Mouse (Mus musculus): ENCODE measurements around the gene Fundc1. TPM values are rescaled to one million over a fixed set of nuclear protein-coding genes. Genes with fewer than 3 reads are reported as not detected.
"Not testable (repeated sequence)": the region's sequence is repeated elsewhere in the genome, so short reads cannot be mapped to it uniquely, and the experiment has no call there.

Gene Fundc1
- 36.1 and 39.6 TPM in 2 replicates for polyA plus RNA-seq (2016; fragmentation: Nextera tagmentation; extraction: Ambion mirVana)

DNA sequence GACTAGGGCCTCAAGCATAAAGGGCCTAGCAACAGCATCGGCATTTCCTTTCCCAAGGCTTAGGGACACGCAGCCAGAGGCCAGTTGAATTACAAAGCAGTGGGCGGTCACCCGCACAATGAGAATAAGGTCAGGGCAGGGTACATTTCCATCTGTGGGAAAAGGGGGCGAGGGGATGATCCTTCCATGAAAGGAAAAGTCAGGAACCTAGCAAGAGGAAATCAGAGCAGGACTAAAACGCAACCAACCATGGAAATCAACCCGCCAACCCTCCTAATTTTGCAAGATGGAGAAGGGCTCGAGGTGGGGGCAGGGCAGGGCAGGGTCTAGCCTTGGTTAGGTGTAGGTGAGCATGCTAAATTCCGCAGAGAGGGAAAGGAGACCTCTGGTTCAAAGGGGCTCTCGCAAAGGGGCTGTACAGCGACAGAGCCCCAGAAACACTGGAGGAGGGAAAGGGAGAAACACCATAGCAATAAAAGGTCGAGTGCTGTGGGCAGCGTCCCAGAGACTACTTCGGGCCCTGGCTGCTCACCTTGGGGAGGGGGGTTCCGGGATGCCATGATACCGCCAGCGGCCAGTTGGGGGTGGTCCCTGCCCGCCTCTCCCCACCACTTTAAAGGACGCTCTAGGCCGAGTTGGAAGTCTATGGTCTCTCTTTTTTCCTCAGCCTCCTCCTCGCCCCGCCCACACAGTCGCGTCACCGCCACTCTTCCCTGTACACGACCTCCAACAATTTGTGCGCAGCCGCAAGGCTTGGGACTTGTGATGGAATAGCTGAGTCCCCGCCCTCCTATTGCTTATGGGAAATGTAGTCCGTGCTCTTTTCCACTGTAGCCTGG lies at the start of gene Fundc1:
TSS of gene Fundc1 (minus strand) at position 705 of the 839 bp plus-strand sequence.
- WGBS = 16% methylated on average over 30 of the region's 30 CpGs
- no peaks in the 10 kb centered on the region for H3K27me3 ChIP-seq (ENCODE audit: poor library complexity, severe bottlenecking)
- peak within 1 kb of the TSS; percentile 52 for H3K4me3 ChIP-seq
- 0 out of 2 replicates have a peak, but pooled peaks cover 6% of the 10 kb centered on the region for H3K4me1 ChIP-seq
- DNase-seq (ENCODE audit: extremely low spot score, low spot score) = peak; percentile 90
- no peaks in the 10 kb centered on the region for H3K9me3 ChIP-seq
- H3K36me3 ChIP-seq (replicated peaks) = no peaks in the 10 kb centered on the region; the same call in 1 of the 2 replicates
- peak within 1 kb of the TSS; percentile 89 for H3K27ac ChIP-seq

- H3K36me3 ChIP-seq (replicated peaks) = no peaks in the 10 kb centered on the region
- no peak for DNase-seq (ENCODE audit: extremely low spot score, low spot score)
- no peak overlapping the region for H3K27ac ChIP-seq
- no peak overlapping the region for H3K4me3 ChIP-seq
- H3K9me3 ChIP-seq = no peaks in the 10 kb centered on the region; the same call in 1 of the 2 replicates
- no peaks in the 10 kb centered on the region for H3K4me1 ChIP-seq
- 80% methylated on average over 1 of the region's 1 CpGs for WGBS
- H3K27me3 ChIP-seq (ENCODE audit: poor library complexity, severe bottlenecking) = no peaks in the 10 kb centered on the region
These were observed 39.1 kb upstream of the Fundc1 start for GRCm38 (mm10) chrX:17611253-17611652.

DNA sequence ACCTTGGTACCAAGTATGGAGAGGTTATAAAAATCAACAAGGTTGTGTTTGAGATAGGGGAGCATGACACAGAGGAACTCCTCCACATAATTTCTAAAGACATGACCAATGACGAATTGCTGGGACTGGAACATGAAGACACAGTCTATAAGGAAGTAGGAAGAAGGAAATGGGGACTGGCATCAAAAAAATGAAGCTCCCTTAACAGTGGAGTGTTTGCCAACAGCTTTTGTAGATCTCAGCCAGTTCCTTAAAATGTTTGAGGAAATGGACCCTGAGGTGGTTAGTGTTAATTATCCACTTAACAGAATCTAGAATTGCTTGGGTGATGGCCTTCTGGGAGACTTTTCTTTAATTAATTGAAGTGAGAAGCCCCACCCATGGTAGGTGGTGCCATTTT lies 36.6 kb upstream of the Fundc1 start:
- Histone ChIP-seq H3K36me3 (replicated peaks) (no peaks in the 10 kb centered on the region), H3K27ac (no peak overlapping the region), H3K4me1 (no peaks in the 10 kb centered on the region), H3K4me3 (no peak overlapping the region), H3K27me3 (ENCODE audit: poor library complexity, severe bottlenecking) (no peaks in the 10 kb centered on the region), H3K9me3 (no peaks in the 10 kb centered on the region; the same call in 1 of the 2 replicates)
- 83% methylated on average over 1 of the region's 1 CpGs for WGBS
- no peak for DNase-seq (ENCODE audit: extremely low spot score, low spot score)

DNA sequence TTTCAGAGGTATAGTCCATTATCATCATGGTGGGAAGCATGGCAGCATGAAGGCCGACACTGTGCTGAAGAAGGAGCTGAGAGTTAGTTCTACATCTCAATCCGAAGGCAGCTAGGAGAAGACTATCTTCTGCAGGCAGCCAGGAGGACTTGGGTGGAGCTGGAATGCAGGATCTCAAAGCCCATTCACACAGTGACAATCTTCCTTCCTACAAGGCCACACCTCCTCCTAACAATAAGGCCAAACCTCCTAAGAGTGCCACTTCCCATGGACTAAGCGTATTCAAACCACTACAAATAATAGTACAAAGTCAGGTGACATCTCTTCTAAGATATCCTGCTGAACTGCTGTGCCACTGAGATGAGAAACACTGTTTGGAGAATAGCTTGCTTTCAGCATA lies 35.5 kb upstream of the Fundc1 start:
- DNase-seq (ENCODE audit: extremely low spot score, low spot score) = no peak
- Histone ChIP-seq H3K4me3 (no peak overlapping the region), H3K36me3 (replicated peaks) (no peaks in the 10 kb centered on the region), H3K4me1 (no peaks in the 10 kb centered on the region), H3K27me3 (ENCODE audit: poor library complexity, severe bottlenecking) (no peaks in the 10 kb centered on the region), H3K9me3 (no peaks in the 10 kb centered on the region; the same call in 1 of the 2 replicates), H3K27ac (no peak overlapping the region)
- WGBS = 79% methylated on average over 3 of the region's 3 CpGs

GRCm38 (mm10) chrX:17593331-17593730 lies 21.2 kb upstream of the Fundc1 start:
- no peaks in the 10 kb centered on the region for H3K4me1 ChIP-seq
- no peak overlapping the region for H3K4me3 ChIP-seq
- DNase-seq (ENCODE audit: extremely low spot score, low spot score) = no peak
- H3K36me3 ChIP-seq (replicated peaks) = no peaks in the 10 kb centered on the region
- no peak overlapping the region for H3K27ac ChIP-seq
- H3K27me3 ChIP-seq (ENCODE audit: poor library complexity, severe bottlenecking) = no peaks in the 10 kb centered on the region
- no peaks in the 10 kb centered on the region for H3K9me3 ChIP-seq

DNA sequence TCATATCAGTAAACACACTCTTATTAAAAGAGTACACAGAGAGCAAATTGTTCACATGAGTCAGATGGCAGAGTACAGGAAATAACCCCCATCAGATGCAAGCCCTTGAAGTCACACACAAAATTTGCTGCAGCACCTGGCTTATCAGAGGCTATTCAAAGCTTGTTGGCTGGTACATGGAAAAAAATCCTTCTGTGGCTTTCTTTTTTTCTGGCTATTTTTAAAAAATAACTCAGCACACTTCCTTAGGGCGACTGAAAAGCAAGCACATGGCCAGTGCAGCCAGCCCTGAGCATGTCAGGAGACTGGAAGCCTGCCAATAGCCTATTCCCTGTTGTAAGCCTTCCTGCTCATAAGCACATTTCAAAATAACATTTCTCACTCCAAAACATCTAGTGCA lies 18.6 kb upstream of the Fundc1 start:
- no peaks in the 10 kb centered on the region for H3K36me3 ChIP-seq (replicated peaks)
- no peak overlapping the region for H3K27ac ChIP-seq
- H3K27me3 ChIP-seq (ENCODE audit: poor library complexity, severe bottlenecking) = no peaks in the 10 kb centered on the region
- H3K9me3 ChIP-seq = no peaks in the 10 kb centered on the region
- H3K4me3 ChIP-seq = no peak overlapping the region
- no peaks in the 10 kb centered on the region for H3K4me1 ChIP-seq
- 62% methylated on average over 1 of the region's 1 CpGs for WGBS
- DNase-seq (ENCODE audit: extremely low spot score, low spot score) = no peak

GRCm38 (mm10) chrX:17571271-17571620 lies 879 bp downstream of the Fundc1 start:
- no peaks in the 10 kb centered on the region; the same call in 1 of the 2 replicates for H3K36me3 ChIP-seq (replicated peaks)
- H3K4me3 ChIP-seq = peak overlapping the region; percentile 52
- H3K27me3 ChIP-seq (ENCODE audit: poor library complexity, severe bottlenecking) = no peaks in the 10 kb centered on the region
- no peaks in the 10 kb centered on the region for H3K9me3 ChIP-seq
- no peak for DNase-seq (ENCODE audit: extremely low spot score, low spot score)
- 26% methylated on average over 10 of the region's 10 CpGs for WGBS
- H3K27ac ChIP-seq = peak overlapping the region; percentile 89
- H3K4me1 ChIP-seq = 0 out of 2 replicates have a peak, but pooled peaks cover 6% of the 10 kb centered on the region

DNA sequence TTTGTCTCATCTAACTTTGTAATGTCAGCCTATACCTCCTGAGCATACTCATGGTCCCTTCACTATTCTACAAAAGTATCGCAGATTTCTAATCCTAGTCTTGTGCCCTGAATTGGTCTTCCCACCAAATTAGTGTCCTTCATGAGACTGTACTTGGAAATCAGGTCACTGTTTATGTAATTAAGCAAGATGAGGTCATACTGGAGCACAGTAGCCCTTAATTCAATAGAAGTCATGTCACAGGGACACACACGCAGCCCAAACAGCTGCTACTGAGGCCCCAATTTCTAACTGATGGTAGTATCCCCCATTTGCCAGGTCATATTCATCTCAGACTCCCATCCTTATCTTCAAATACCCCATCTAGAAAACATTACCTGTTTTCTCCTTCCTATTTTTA lies 3.5 kb downstream of the Fundc1 start:
- H3K4me3 ChIP-seq = no peak overlapping the region
- 85% methylated on average over 2 of the region's 2 CpGs for WGBS
- DNase-seq (ENCODE audit: extremely low spot score, low spot score) = no peak
- no peaks in the 10 kb centered on the region; the same call in 1 of the 2 replicates for H3K36me3 ChIP-seq (replicated peaks)
- H3K27ac ChIP-seq = no peak overlapping the region
- no peaks in the 10 kb centered on the region for H3K27me3 ChIP-seq (ENCODE audit: poor library complexity, severe bottlenecking)
- H3K4me1 ChIP-seq = peaks cover 27% of the 10 kb centered on the region
- no peaks in the 10 kb centered on the region for H3K9me3 ChIP-seq

GRCm38 (mm10) chrX:17565743-17566142 lies 6.4 kb downstream of the Fundc1 start:
- Histone ChIP-seq H3K36me3 (replicated peaks) (no peaks in the 10 kb centered on the region; the same call in 1 of the 2 replicates), H3K4me1 (peaks cover 29% of the 10 kb centered on the region), H3K4me3 (no peak overlapping the region), H3K9me3 (no peaks in the 10 kb centered on the region), H3K27ac (no peak overlapping the region; the same call in 1 of the 2 replicates), H3K27me3 (ENCODE audit: poor library complexity, severe bottlenecking) (no peaks in the 10 kb centered on the region)
- DNase-seq (ENCODE audit: extremely low spot score, low spot score) = no peak

DNA sequence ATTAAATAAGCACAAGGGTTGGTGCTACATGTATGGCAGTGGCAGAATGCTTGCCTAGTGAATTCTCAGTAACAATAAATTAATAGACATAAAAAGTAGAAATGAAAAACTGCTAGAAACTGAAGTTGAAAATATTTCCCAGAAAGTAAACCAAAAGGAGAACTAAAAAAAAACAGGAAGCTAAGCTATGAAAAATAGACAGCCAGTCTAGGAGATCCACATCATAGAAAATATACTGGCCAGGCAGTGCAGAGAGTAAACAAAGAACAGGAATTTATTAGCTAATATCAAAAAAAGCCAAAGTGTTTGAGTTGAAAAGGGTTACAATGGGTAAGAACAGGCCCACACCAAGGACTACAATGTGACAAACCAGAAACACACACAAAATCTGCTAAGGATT lies 7.4 kb downstream of the Fundc1 start:
- no peak for DNase-seq (ENCODE audit: extremely low spot score, low spot score)
- Histone ChIP-seq H3K4me1 (peaks cover 25% of the 10 kb centered on the region), H3K4me3 (no peak overlapping the region), H3K9me3 (no peaks in the 10 kb centered on the region), H3K36me3 (replicated peaks) (no peaks in the 10 kb centered on the region; the same call in 1 of the 2 replicates), H3K27ac (peak overlapping the region; percentile 25; the same call in 1 of the 2 replicates), H3K27me3 (ENCODE audit: poor library complexity, severe bottlenecking) (no peaks in the 10 kb centered on the region)

- WGBS = 40% methylated on average over 4 of the region's 4 CpGs
- no peaks in the 10 kb centered on the region for H3K9me3 ChIP-seq
- peaks cover 8% of the 10 kb centered on the region for H3K4me1 ChIP-seq
- H3K27ac ChIP-seq = peak overlapping the region; percentile 48; the same call in 1 of the 2 replicates
- H3K4me3 ChIP-seq = no peak overlapping the region
- no peaks in the 10 kb centered on the region for H3K27me3 ChIP-seq (ENCODE audit: poor library complexity, severe bottlenecking)
- no peaks in the 10 kb centered on the region for H3K36me3 ChIP-seq (replicated peaks)
- DNase-seq (ENCODE audit: extremely low spot score, low spot score) = no peak
These were observed 13.4 kb downstream of the Fundc1 start for GRCm38 (mm10) chrX:17558746-17559145.

DNA sequence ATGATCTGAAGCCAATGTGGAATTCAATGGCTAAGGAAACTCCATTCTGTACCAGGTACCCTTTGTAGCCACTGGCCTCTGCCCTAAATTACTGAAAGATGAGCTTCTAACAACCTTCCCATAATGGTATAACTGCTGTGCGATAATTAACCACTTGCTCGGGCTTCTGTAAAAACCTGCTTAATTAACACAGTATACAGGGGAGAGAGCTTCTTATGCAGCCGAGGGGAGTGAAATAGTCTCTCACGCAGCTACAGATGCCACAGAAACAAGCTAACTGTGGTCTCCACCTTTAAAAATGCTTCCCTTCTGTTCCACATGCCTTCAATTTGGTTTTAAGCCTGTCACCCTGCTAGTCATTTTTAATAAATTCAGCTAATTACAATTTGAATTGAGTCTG lies 17.6 kb downstream of the Fundc1 start:
- Histone ChIP-seq H3K27ac (no peak overlapping the region), H3K36me3 (replicated peaks) (no peaks in the 10 kb centered on the region), H3K4me3 (no peak overlapping the region), H3K27me3 (ENCODE audit: poor library complexity, severe bottlenecking) (no peaks in the 10 kb centered on the region), H3K9me3 (no peaks in the 10 kb centered on the region), H3K4me1 (peaks cover 5% of the 10 kb centered on the region)
- DNase-seq (ENCODE audit: extremely low spot score, low spot score) = no peak
- WGBS = 50% methylated on average over 4 of the region's 4 CpGs

DNA sequence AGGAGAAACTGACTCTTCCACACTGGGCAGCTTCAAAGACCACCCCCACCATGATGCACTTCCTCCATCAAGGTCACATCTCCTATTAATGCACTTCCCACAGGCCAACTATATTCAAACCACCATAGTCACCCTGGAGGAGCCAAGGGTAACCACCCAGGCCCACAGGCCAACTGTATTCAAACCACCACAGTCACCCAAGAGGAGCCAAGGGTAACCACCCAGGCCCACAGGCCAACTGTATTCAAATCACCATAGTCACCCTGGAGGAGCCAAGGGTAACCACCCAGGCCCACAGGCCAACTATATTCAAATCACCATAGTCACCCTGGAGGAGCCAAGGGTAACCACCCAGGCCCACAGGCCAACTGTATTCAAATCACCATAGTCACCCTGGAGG lies 20.5 kb downstream of the Fundc1 start:
- H3K4me1 ChIP-seq = peaks cover 15% of the 10 kb centered on the region
- not testable (repeated sequence) for DNase-seq (ENCODE audit: extremely low spot score, low spot score); H3K36me3 ChIP-seq (replicated peaks); H3K4me3 ChIP-seq; H3K27me3 ChIP-seq (ENCODE audit: poor library complexity, severe bottlenecking); H3K27ac ChIP-seq; H3K9me3 ChIP-seq
